Mouse (Mus musculus): ENCODE data around the gene Epha10.

- TF ChIP-seq CTCF (IDR thresholded peaks at IDR 0.05; ENCODE audit: low read depth) = no peak
- TF ChIP-seq EP300 (IDR thresholded peaks at IDR 0.05; ENCODE audit: low read depth) = no peak
Observed at GRCm38 (mm10) chr4:124880599-124880998, at the start of gene Epha10.
